Mouse (Mus musculus) liver, embryonic 11.5 days (tissue): ENCODE measurements around the gene Zfp605. TPM values are rescaled to one million over a fixed set of nuclear protein-coding genes. Genes with fewer than 3 reads are reported as not detected.
"Not testable (repeated sequence)": the region's sequence is repeated elsewhere in the genome, so short reads cannot be mapped to it uniquely, and the experiment has no call there.

Experiments used
- ATAC-seq: fragments of 200-750 bp; cut with Nextera tagmentation; replicated peaks from 2 replicates; pipeline ENCODE4 v1.8.0; 2017; ENCODE audit warnings: moderate number of reproducible peaks, mild to moderate bottlenecking, moderate TSS enrichment, moderate library complexity; ENCODE audit not compliant: low FRiP score
- DNase-seq: peaks from one replicate; pipeline ENCODE4 v3.0.0-alpha.2; 2017; ENCODE audit warnings: low spot score
- H3K27ac ChIP-seq: fragments of 300-500 bp; sonication (generic); 2 replicates; pipeline ENCODE4 v1.5.1; 2014; ENCODE audit warnings: mild to moderate bottlenecking, low read depth, low read length, control low read depth
- H3K27me3 ChIP-seq: fragments of 300-500 bp; sonication (generic); replicated peaks from 2 replicates; pipeline ENCODE4 v1.6.1; 2014; ENCODE audit warnings: low read length, mixed read lengths; ENCODE audit not compliant: control insufficient read depth, insufficient read depth
- H3K36me3 ChIP-seq: fragments of 300-500 bp; sonication (generic); 2 replicates; pipeline ENCODE4 v1.6.1; 2014; ENCODE audit warnings: mild to moderate bottlenecking, low read length, moderate library complexity, mixed read lengths; ENCODE audit not compliant: control insufficient read depth, insufficient read depth
- H3K4me1 ChIP-seq: fragments of 300-500 bp; sonication (generic); replicated peaks from 2 replicates; pipeline ENCODE4 v1.6.1; 2014; ENCODE audit warnings: low read length, mixed read lengths; ENCODE audit not compliant: control insufficient read depth, insufficient read depth
- H3K4me2 ChIP-seq: fragments of 300-500 bp; sonication (generic); 2 replicates; pipeline ENCODE4 v1.6.1; 2014; ENCODE audit warnings: mild to moderate bottlenecking, control low read depth, moderate library complexity
- H3K4me3 ChIP-seq: fragments of 300-500 bp; sonication (generic); 2 replicates; pipeline ENCODE4 v1.5.1; 2014; ENCODE audit warnings: low read depth, low read length, control low read depth
- H3K9ac ChIP-seq: fragments of 300-500 bp; sonication (generic); 2 replicates; pipeline ENCODE4 v1.6.1; 2014; ENCODE audit warnings: low read depth, low read length, control low read depth
- H3K9me3 ChIP-seq: fragments of 300-500 bp; sonication (generic); 2 replicates; pipeline ENCODE4 v1.6.1; 2016; ENCODE audit warnings: low read length, inconsistent platforms, mixed read lengths; ENCODE audit not compliant: control insufficient read depth
- WGBS: fragments of 180-500 bp; shearing (Covaris S2); extraction: QIAGEN DNeasy Blood & Tissue Kit; methylation state at CpG from one replicate; pipeline ENCODE4 v1.1.7; 2014; 5-methylcytosine and 5-hydroxymethylcytosine counted together
- polyA plus RNA-seq: library from polyadenylated mRNA; unstranded; fragments of >200 nt; fragmentation: Nextera tagmentation; extraction: Ambion mirVana; gene quantifications from 2 replicates; pipeline ENCODE4 v1.2.1, GENCODE M21; 2014

The Zfp605 gene
- polyA plus RNA-seq, 1 experiment from 2014 or later = 3.4 TPM

DNA sequence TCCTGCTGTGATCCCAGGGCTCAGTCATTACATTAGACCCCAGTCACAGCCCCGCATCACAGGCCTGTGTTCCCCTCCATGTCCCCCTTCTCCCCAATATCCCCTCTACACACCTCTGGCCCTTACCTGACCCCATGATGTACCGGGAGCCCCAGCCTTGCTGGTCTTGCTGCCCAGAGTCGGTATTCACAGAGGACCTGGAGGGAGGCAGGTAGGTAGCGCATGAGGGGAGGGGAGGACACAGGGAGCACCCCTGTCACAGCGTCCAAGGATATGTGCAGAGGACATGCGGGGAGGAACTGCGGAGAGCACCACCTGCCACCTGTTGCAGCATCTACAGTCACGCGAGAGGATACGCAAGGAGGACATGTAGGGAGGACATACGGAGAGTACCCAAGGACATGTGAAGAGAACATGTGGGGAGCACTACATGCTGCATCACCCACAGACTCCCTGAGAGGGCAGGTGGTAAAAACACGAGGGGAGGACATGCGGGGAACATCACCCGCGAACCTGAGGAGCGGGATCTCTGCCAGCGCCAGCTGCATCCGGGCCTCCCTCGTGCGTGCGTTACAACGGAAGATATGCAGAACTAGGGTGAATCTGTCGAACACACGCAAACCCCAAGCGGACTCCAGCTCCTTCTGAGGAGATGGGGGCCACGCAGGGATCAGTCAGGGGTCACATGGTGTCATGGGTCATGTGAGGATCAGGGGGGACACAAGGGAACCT is 3.6 kb upstream of the Zfp605 start:
- Histone ChIP-seq H3K27ac (no peak overlapping the region), H3K9ac (peak overlapping the region; percentile 90; the same call in 1 of the 2 replicates), H3K4me3 (peak overlapping the region; percentile 87), H3K4me1 (peaks cover 22% of the 10 kb centered on the region), H3K9me3 (no peaks in the 10 kb centered on the region), H3K4me2 (peak overlapping the region; percentile 97), H3K27me3 (peaks cover under 1% of the 10 kb centered on the region; the same call in 1 of the 2 replicates), H3K36me3 (peaks cover 36% of the 10 kb centered on the region)
- ATAC-seq = no peak
- DNase-seq = no peak
- 94% methylated on average over 26 of the region's 26 CpGs for WGBS

DNA sequence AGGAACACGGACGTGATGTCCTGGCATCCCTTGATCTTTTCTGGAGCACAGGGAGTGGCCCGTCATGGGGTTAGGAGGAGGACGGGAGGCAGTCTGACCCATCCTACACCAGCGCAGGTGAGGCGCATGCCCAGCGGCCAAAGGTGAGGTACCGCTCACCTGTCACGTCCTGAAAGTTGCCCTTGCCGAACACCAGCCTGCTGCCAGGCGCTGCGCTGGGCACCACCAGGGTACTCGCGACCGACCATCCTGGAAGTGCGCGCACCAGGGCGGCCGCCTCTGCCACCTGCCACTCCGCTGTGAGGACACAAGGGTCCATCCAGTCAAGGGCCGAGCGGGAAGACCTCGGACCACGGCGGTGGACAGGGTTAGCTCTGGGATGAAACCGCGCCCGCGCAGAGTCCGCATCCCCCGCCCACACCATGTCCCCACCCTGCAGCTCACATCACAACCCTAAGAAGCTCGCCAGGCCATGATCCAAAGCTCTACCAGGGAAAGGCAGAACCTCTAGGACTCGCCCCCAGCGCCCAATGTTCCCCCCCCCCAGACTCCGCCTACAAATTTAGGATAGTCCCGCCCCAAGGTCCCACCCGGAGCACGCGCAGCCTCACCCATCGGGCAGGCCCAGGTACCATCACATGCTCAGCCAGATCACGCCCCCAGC is 2.9 kb upstream of the Zfp605 start:
- ATAC-seq (peak; percentile 22; the same call in 1 of the 2 replicates), DNase-seq (no peak)
- peak overlapping the region; percentile 90 for H3K9ac ChIP-seq
- H3K36me3 ChIP-seq = peaks cover 36% of the 10 kb centered on the region
- H3K9me3 ChIP-seq = no peaks in the 10 kb centered on the region
- peak overlapping the region; percentile 97 for H3K27ac ChIP-seq
- WGBS = 14% methylated on average over 41 of the region's 41 CpGs
- H3K4me1 ChIP-seq = peaks cover 14% of the 10 kb centered on the region
- peak overlapping the region; percentile 97 for H3K4me2 ChIP-seq
- no peaks in the 10 kb centered on the region for H3K27me3 ChIP-seq
- H3K4me3 ChIP-seq = peak overlapping the region; percentile 87

DNA sequence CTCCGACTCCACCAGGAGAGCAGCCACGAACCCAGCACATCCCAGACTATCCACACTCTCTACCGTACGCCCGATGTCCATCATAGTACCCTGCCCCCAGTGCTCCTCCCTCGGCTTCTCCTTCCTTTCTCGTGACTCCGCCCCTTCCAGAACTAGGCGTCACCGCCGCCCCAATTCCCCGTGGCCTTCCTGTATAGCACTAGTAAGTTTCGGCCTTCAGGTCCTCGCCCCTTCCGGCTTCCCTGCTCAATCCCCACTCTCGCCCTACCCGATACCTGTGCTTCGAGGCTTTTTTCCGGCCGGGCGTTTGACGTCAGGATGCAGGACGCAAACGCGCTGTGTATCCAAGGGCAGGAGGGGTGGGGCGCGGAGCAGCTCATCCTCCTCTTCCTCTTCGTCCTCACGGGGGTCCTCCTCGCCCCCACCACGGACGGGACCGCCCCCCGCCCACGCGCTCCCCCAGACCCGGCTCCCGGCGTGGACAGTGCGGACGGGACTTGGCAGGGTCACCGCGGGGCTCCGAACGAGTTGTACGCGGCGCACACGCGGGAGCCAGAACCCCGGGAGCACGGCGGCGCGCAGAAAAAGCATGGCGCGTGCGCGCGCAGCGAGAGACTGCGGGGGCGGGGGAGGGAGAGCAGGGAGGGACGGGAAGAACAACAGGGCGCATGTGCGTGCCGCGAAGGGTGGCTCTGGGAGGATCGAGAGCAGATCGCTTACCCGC is 2.1 kb upstream of the Zfp605 start, which contains the start of gene Gtpbp6:
Gene Gtpbp6 (minus strand): TSS at position 617 of the 724 bp plus-strand sequence.
- H3K4me1 ChIP-seq = peaks cover 14% of the 10 kb centered on the region
- H3K4me2 ChIP-seq = peak within 1 kb of the TSS; percentile 97
- no peaks in the 10 kb centered on the region for H3K27me3 ChIP-seq
- ATAC-seq = peak; percentile 82
- peak within 1 kb of the TSS; percentile 87 for H3K4me3 ChIP-seq
- WGBS = under 1% methylated on average over 70 of the region's 71 CpGs
- H3K9me3 ChIP-seq = no peaks in the 10 kb centered on the region
- H3K9ac ChIP-seq = peak within 1 kb of the TSS; percentile 90
- peak; percentile 91 for DNase-seq
- H3K36me3 ChIP-seq = peaks cover 36% of the 10 kb centered on the region
- H3K27ac ChIP-seq = peak within 1 kb of the TSS; percentile 97

DNA sequence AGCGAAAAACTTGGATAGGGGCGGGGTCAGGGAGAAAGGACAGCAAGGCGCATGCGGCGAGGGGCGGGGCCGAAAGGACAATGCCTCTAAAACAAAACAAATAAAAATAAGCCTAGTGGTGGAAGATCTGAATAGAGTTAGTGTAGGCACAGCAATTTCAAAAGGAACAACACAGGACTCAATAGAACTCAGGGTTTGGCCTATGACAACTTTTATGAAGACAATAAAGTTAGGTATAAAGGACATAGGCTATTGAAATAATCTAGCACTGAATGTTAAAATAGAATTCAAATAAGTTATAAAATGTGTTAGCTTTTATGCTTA is 1.6 kb upstream of the Zfp605 start:
- ATAC-seq = no peak
- Histone ChIP-seq H3K4me2 (peak overlapping the region; percentile 97), H3K27ac (0 out of 2 replicates have a peak overlapping the region, but pooled peaks have one; percentile 97), H3K4me1 (peaks cover 14% of the 10 kb centered on the region), H3K9ac (peak overlapping the region; percentile 90; the same call in 1 of the 2 replicates), H3K36me3 (peaks cover 35% of the 10 kb centered on the region), H3K27me3 (no peaks in the 10 kb centered on the region), H3K9me3 (no peaks in the 10 kb centered on the region), H3K4me3 (peak overlapping the region; percentile 87)
- WGBS = 0% methylated on average over 7 of the region's 7 CpGs
- no peak for DNase-seq

DNA sequence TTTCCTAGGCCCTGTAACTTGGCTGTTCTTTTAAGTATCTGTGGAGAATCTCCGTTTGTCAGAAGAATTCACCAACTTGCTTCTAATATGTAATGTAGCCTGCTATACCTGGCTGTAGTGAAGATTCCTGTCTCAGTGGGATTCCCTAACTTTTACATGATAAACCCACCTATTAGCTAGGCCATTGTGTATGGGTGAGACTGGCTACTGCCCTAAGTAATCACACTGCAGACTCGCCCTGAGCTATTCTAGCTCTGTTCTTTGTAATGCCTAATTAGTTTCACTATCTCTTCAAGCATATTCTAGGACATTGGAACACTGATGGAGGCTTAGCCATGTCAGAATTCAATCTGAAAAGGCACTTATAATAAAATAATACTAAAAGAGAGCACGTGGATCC is 12.5 kb downstream of the Zfp605 start:
- H3K9ac ChIP-seq, H3K27ac ChIP-seq, H3K4me1 ChIP-seq, H3K27me3 ChIP-seq, H3K4me3 ChIP-seq, H3K4me2 ChIP-seq, DNase-seq, ATAC-seq, H3K36me3 ChIP-seq, H3K9me3 ChIP-seq: not testable (repeated sequence)
- WGBS = 86% methylated on average over 3 of the region's 3 CpGs

DNA sequence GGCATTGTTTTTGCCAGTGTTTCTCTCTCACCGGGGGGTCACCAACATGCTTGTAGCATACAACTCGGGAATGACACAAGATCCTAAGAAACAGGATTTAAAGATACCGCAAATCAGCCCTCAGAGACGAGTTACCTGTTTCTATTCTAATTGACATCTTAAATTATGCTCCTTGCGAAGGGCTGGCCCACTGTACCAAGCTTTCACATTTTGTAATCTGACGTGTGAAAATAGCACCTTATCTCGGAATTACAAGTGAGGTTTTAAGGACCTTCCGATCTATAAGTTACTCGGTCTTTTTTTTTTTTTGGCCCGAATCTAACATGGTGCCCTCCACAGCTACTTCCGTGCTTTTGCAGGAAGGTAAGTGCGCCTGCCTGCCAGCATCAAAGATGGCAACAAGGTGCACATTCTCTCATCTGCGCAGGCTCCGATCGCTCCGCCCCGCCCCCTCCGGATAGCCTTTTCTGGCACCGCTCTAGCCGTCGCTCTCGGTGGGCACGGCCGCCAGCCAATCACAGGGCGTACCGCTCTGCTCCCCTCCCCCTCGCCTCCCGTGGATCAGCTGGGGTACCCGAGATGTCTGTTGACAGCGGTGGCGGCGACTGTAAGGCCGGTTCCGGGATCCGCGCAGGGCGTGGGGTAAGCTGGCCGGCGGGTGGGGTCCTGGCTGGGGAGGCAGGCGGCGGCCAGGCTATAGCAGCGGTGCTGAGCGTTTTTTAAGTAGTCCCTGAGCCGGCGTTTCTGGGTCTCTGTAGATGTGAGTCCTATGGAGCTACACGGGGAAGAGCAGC is 25.6 kb downstream of the Zfp605 start, which contains the start of gene Chfr:
Gene Chfr (plus strand): TSS at position 550 of the 794 bp plus-strand sequence.
- Histone ChIP-seq H3K4me3 (peak within 1 kb of the TSS; percentile 73), H3K9ac (peak within 1 kb of the TSS; percentile 80)
- 2% methylated on average over 46 of the region's 46 CpGs for WGBS

DNA sequence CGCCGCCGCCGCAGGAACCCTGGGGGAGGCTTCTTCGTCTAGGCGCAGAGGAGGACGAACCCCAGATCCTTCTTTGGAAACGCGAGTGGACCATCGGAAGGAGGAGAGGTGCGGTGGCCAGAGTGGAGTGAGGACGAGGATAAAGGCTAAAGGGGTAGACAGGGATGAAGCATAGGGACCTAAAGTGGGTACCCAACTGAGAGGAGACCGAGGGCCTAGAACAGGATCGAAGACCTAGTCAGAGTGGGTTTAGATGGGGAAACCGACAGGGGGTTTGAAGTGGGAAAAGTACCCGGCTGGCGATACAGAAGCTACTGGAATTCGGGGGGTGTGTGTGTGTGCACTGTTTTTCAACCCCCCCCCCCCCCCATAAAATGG is 26.2 kb downstream of the Zfp605 start:
- Histone ChIP-seq H3K4me1 (no peaks in the 10 kb centered on the region; the same call in 1 of the 2 replicates), H3K9me3 (no peaks in the 10 kb centered on the region; the same call in 1 of the 2 replicates), H3K27me3 (no peaks in the 10 kb centered on the region), H3K4me2 (peak overlapping the region; percentile 68), H3K4me3 (peak overlapping the region; percentile 73), H3K36me3 (peaks cover 4% of the 10 kb centered on the region; the same call in 1 of the 2 replicates), H3K27ac (peak overlapping the region; percentile 20; the same call in 1 of the 2 replicates), H3K9ac (peak overlapping the region; percentile 80)
- DNase-seq = no peak
- ATAC-seq = peak; percentile 42
- 5% methylated on average over 18 of the region's 18 CpGs for WGBS

More for the DNA sequence above, 25.6 kb downstream of the Zfp605 start, which contains the start of gene Chfr:
- H3K36me3 ChIP-seq = peaks cover 4% of the 10 kb centered on the region; the same call in 1 of the 2 replicates
- H3K27me3 ChIP-seq = no peaks in the 10 kb centered on the region
- H3K27ac ChIP-seq = peak within 1 kb of the TSS; percentile 46; the same call in 1 of the 2 replicates
- DNase-seq (peak; percentile 99), ATAC-seq (peak; percentile 100)
- H3K4me1 ChIP-seq = no peaks in the 10 kb centered on the region; the same call in 1 of the 2 replicates
- H3K9me3 ChIP-seq = no peaks in the 10 kb centered on the region; the same call in 1 of the 2 replicates
- peak within 1 kb of the TSS; percentile 68 for H3K4me2 ChIP-seq
